Mouse (Mus musculus): ENCODE measurements around the gene Maml3.

DNA sequence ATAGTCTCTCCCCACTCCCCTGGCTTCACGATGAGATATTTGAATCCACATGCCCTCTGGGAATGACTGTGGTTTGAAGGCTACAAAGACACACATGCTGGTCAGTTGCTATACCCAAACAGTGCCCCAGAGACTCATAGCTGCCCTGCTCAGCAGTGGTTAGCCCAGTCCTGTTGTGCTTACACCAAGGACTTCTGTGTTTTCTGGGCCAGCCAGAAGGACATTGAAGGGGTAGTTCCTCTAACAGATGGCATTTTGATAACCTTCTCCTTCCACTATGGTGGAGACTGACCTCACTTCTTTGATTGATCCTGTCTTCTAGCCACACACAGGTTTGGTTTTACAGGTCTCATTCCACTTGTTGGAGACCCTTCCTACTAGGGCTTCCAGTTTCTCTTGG lies 189.5 kb downstream of the Maml3 start:
- TF ChIP-seq CTCF (IDR thresholded peaks at IDR 0.05; ENCODE audit: low read depth, low read length) = no peak
- TF ChIP-seq POLR2A (IDR thresholded peaks at IDR 0.05; ENCODE audit: borderline replicate concordance, low read depth, low read length) = no peak
